Mouse (Mus musculus): ENCODE measurements at regions not wholly inside any gene's neighbourhood (a gene's known extent, or its start where the extent isn't known, plus 50 kb on each side); places are given as distances from the start of the nearest gene placed in this dataset.

DNA sequence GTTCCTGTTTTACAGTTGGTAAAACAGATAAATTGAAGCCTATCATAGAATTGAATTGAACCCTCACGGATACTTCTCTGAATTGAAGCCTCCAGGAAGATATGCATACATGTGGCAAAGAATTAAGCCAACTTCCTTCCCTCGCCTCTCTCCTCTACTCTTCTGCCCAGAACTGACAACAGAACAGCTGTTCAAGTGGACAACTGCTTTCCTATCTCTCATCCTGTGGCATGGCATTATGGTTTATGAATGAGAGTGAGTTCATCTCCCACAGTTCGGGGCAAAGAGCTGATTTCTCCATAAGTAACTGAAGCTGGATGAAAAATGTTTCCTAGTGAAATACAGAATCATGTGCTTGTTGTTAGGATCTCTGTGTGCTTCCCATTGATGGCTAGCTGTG, 190.6 kb downstream of the Kcnj2 start:
- TF ChIP-seq ZC3H11A (IDR thresholded peaks at IDR 0.05; ENCODE audit: low read depth, low read length) (no peak), SIN3A (IDR thresholded peaks at IDR 0.05; ENCODE audit: low read length) (no peak), MEF2A (IDR thresholded peaks at IDR 0.05; ENCODE audit: extremely low read depth, insufficient replicate concordance, low read depth, low read length, poor library complexity, severe bottlenecking) (no peak), MAX (IDR thresholded peaks at IDR 0.05; ENCODE audit: low read length) (no peak), HCFC1 (IDR thresholded peaks at IDR 0.05; ENCODE audit: low read depth, low read length) (no peak), POLR2AphosphoS5 (IDR thresholded peaks at IDR 0.05; ENCODE audit: borderline replicate concordance, low read depth, low read length) (no peak), TCF12 (IDR thresholded peaks at IDR 0.05; ENCODE audit: low read depth, low read length) (no peak), JUND (IDR thresholded peaks at IDR 0.05; ENCODE audit: low read depth, low read length) (no peak), GABPA (IDR thresholded peaks at IDR 0.05; ENCODE audit: low read depth, low read length) (no peak), TAL1 (IDR thresholded peaks at IDR 0.05; ENCODE audit: low read length) (no peak), BHLHE40 (IDR thresholded peaks at IDR 0.05; ENCODE audit: borderline replicate concordance, low read depth, low read length) (no peak), TBP (IDR thresholded peaks at IDR 0.05; ENCODE audit: low read depth, low read length) (no peak), NRF1 (IDR thresholded peaks at IDR 0.05; ENCODE audit: insufficient read depth, low read depth, low read length, poor library complexity, severe bottlenecking) (no peak), EP300 (IDR thresholded peaks at IDR 0.05; ENCODE audit: low read depth in 1 of 2, low read length in 2 of 2) (no peak), UBTF (IDR thresholded peaks at IDR 0.05; ENCODE audit: borderline replicate concordance, insufficient read depth, low read depth, low read length) (no peak), GATA1 (IDR thresholded peaks at IDR 0.05; ENCODE audit: low read depth, low read length) (no peak), RAD21 (IDR thresholded peaks at IDR 0.05; ENCODE audit: low read depth, low read length) (no peak), E2F4 (IDR thresholded peaks at IDR 0.05; ENCODE audit: borderline replicate concordance, low read depth, low read length) (no peak), CHD2 (IDR thresholded peaks at IDR 0.05; ENCODE audit: low read length) (no peak)
- no peaks in the 10 kb centered on the region for H3K79me2 ChIP-seq (ENCODE audit: control insufficient read depth, insufficient read depth, low read length, poor library complexity)
- H3K4me3 ChIP-seq (ENCODE audit: control insufficient read depth in 1 of 2, insufficient read depth in 1 of 2, low read depth in 2 of 2, low read length in 2 of 2), result no peak overlapping the region
- H3K27ac ChIP-seq (ENCODE audit: control insufficient read depth, low read depth, low read length), result no peak overlapping the region
- H3K9ac ChIP-seq (ENCODE audit: control insufficient read depth, low read depth, low read length, poor library complexity, severe bottlenecking), result no peak overlapping the region
- no peaks in the 10 kb centered on the region for H3K36me3 ChIP-seq (ENCODE audit: control insufficient read depth in 1 of 2, insufficient read depth in 2 of 2, low read length in 2 of 2)
- H3K4me1 ChIP-seq (ENCODE audit: control insufficient read depth in 1 of 2, insufficient read depth in 2 of 2, low read length in 2 of 2), result no peaks in the 10 kb centered on the region
- DNase-seq (ENCODE audit: low read depth, low spot score), result no peak
- H3K9me3 ChIP-seq (replicated peaks; ENCODE audit: insufficient read depth, low read length), result no peaks in the 10 kb centered on the region
- no peaks in the 10 kb centered on the region for H3K27me3 ChIP-seq (ENCODE audit: control insufficient read depth in 1 of 2, insufficient read depth in 2 of 2, low read length in 2 of 2)

DNA sequence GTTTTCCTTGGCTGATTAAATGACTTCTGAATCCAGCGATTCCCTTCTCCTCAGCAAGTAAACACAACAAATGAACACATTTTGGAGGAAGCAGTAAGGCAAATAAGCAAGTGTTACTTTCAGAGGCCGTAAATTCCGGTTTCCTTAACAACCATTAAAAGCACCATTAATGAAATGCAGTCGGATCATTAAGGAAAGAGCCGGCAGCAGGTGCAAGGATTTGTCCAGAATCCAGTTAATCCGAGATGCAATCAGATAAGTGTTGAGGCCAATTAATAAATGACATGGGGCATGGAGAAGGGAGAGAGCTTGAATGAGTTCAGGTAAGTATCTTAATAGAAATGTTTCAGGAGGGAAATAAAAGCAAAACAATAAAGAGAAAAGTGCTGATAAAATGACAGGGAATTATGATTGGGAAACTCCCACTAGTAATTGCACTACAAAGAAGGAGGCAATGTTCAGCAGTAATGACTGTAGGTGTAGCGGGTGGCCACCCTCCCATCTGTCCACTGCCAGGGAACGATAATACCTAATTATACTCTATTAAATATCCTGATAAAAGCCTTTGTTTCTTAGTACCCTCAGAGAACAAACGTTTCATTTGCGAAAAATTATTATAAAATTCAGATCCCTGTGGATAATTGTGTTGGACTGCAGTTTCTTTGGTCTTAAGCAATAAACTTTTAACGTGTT, 194.9 kb downstream of the Kcnj2 start:
- TF ChIP-seq TAL1 (IDR thresholded peaks at IDR 0.05; ENCODE audit: low read length) (no peak), RAD21 (IDR thresholded peaks at IDR 0.05; ENCODE audit: low read depth, low read length) (no peak), MYC (IDR thresholded peaks at IDR 0.05; ENCODE audit: low read depth, low read length) (no peak), CHD2 (IDR thresholded peaks at IDR 0.05; ENCODE audit: low read length) (no peak), MAZ (IDR thresholded peaks at IDR 0.05; ENCODE audit: low read depth, low read length) (no peak), KAT2A (conservative IDR thresholded peaks at IDR 0.05; ENCODE audit: low read depth, low read length) (no peak), EP300 (IDR thresholded peaks at IDR 0.05; ENCODE audit: low read depth in 1 of 2, low read length in 2 of 2) (no peak), POLR2AphosphoS5 (IDR thresholded peaks at IDR 0.05; ENCODE audit: borderline replicate concordance, low read depth, low read length) (no peak), NELFE (IDR thresholded peaks at IDR 0.05; ENCODE audit: low read depth, low read length) (no peak), MYB (IDR thresholded peaks at IDR 0.05; ENCODE audit: low read depth, low read length) (no peak)
- H3K27ac ChIP-seq (ENCODE audit: control insufficient read depth, low read depth, low read length), result no peak overlapping the region
- H3K27me3 ChIP-seq (ENCODE audit: control insufficient read depth in 1 of 2, insufficient read depth in 2 of 2, low read length in 2 of 2), result no peaks in the 10 kb centered on the region

More for the DNA sequence above, 194.9 kb downstream of the Kcnj2 start:
- DNase-seq (ENCODE audit: low read depth, low spot score), result no peak
- H3K9me3 ChIP-seq (replicated peaks; ENCODE audit: insufficient read depth, low read length), result no peaks in the 10 kb centered on the region
- H3K4me3 ChIP-seq (ENCODE audit: control insufficient read depth in 1 of 2, insufficient read depth in 1 of 2, low read depth in 2 of 2, low read length in 2 of 2), result no peak overlapping the region
- no peaks in the 10 kb centered on the region for H3K36me3 ChIP-seq (ENCODE audit: control insufficient read depth in 1 of 2, insufficient read depth in 2 of 2, low read length in 2 of 2)
- no peaks in the 10 kb centered on the region for H3K4me1 ChIP-seq (ENCODE audit: control insufficient read depth in 1 of 2, insufficient read depth in 2 of 2, low read length in 2 of 2)
- H3K79me2 ChIP-seq (ENCODE audit: control insufficient read depth, insufficient read depth, low read length, poor library complexity), result no peaks in the 10 kb centered on the region
- H3K9ac ChIP-seq (ENCODE audit: control insufficient read depth, low read depth, low read length, poor library complexity, severe bottlenecking), result no peak overlapping the region
